Mouse (Mus musculus) forebrain, embryonic 14.5 days (tissue): ENCODE data around the gene Psmd2. TPM values are rescaled to one million over a fixed set of nuclear protein-coding genes. Genes with fewer than 3 reads are reported as not detected.

Experiments
- ATAC-seq: fragments of 200-750 bp; cut with Nextera tagmentation; 2 replicates; pipeline ENCODE4 v1.8.0; 2017; ENCODE audit warnings: mild to moderate bottlenecking, moderate library complexity
- DNase-seq: peaks from one replicate; pipeline ENCODE4 v3.0.0-alpha.2; 2015; ENCODE audit warnings: low spot score
- H3K27ac ChIP-seq: fragments of 300-500 bp; sonication (generic); 2 replicates; pipeline ENCODE4 v1.5.1; 2014; ENCODE audit warnings: low read depth, mild to moderate bottlenecking, control low read depth, low read length, moderate library complexity
- H3K27me3 ChIP-seq: fragments of 300-500 bp; sonication (generic); replicated peaks from 2 replicates; pipeline ENCODE4 v1.6.1; 2014; ENCODE audit warnings: low read length, control low read depth, mixed read lengths; ENCODE audit not compliant: control insufficient read depth, insufficient read depth
- H3K36me3 ChIP-seq: fragments of 300-500 bp; sonication (generic); 2 replicates; pipeline ENCODE4 v1.6.1; 2014; ENCODE audit warnings: low read length, control low read depth; ENCODE audit not compliant: control insufficient read depth, insufficient read depth
- H3K4me1 ChIP-seq: fragments of 300-500 bp; sonication (generic); 2 replicates; pipeline ENCODE4 v1.6.1; 2014; ENCODE audit warnings: antibody characterized with exemption, low read length, control low read depth; ENCODE audit not compliant: control insufficient read depth, insufficient read depth
- H3K4me2 ChIP-seq: fragments of 300-500 bp; sonication (generic); 2 replicates; pipeline ENCODE4 v1.6.1; 2014; ENCODE audit warnings: mild to moderate bottlenecking, control low read depth, low read length
- H3K4me3 ChIP-seq: fragments of 300-500 bp; sonication (generic); 2 replicates; pipeline ENCODE4 v1.5.1; 2014; ENCODE audit warnings: low read depth, low read length, control low read depth
- H3K9ac ChIP-seq: fragments of 300-500 bp; sonication (generic); 2 replicates; pipeline ENCODE4 v1.6.1; 2014; ENCODE audit warnings: mild to moderate bottlenecking, low read length, control low read depth, moderate library complexity
- H3K9me3 ChIP-seq: fragments of 300-500 bp; sonication (generic); replicated peaks from 2 replicates; pipeline ENCODE4 v1.6.1; 2016; ENCODE audit warnings: low read length, control low read depth, mixed read lengths; ENCODE audit not compliant: control insufficient read depth
- WGBS: fragments of 180-500 bp; shearing (Covaris S2); extraction: QIAGEN DNeasy Blood & Tissue Kit; methylation state at CpG from one replicate; pipeline ENCODE4 v1.1.7; 2014; 5-methylcytosine and 5-hydroxymethylcytosine counted together
- polyA plus RNA-seq: library from polyadenylated mRNA; unstranded; fragments of >200 nt; fragmentation: Nextera tagmentation; extraction: Ambion mirVana; gene quantifications from 2 replicates; pipeline ENCODE4 v1.2.1, GENCODE M21; 2014

Psmd2 gene
- polyA plus RNA-seq = 354 and 377 TPM in 2 replicates

DNA sequence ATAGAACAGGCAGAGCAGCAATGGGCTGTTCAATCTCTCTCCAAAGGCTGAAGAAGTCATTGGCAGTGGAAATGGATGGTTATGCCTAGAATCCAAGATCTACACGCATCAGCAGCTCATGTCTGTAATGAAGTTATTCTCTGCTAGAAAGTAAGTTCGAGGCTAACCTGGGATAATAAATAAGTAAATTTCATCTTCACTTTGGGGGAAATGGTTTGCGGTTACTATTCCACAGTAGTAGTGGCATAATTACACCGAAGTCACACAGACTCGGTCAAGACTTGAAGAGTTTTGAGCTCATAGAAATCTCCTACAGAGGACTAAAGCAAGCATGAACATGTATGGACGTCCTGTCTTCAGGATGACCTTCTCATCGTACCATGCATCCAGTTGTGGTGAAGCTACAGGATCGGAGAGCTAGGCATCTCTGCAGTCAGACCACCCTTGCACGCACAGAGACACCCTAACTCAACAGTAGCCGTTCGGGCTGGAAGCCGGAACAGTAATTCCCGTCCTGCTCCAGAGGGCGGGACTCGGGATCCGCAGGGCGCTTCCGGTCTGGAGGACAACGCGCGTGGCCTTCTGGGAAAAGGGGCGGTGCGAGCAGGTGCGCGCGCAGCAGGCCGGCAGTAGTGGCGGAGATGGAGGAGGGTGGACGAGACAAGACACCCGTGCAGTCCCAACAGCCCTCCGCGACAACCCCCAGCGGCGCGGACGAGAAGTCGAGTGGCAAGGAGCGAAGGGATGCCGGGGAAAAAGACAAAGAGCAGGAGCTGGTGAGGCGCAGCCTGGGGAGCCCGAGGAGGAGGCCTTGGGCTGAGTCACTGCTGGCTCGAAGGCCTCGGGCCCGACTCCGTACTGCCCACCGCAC lies at the start of gene Psmd2:
TSS of gene Psmd2 (plus strand) at position 577 of the 871 bp plus-strand sequence.
- Histone ChIP-seq H3K4me3 (peak within 1 kb of the TSS; percentile 85), H3K27ac (peak within 1 kb of the TSS; percentile 68; the same call in 1 of the 2 replicates), H3K27me3 (no peaks in the 10 kb centered on the region), H3K9ac (peak within 1 kb of the TSS; percentile 92), H3K4me2 (peak within 1 kb of the TSS; percentile 94), H3K9me3 (no peaks in the 10 kb centered on the region), H3K36me3 (peaks cover 23% of the 10 kb centered on the region), H3K4me1 (peaks cover 13% of the 10 kb centered on the region; the same call in 1 of the 2 replicates)
- ATAC-seq (peak; percentile 96), DNase-seq (peak; percentile 97)
- 2% methylated on average over 37 of the region's 46 CpGs for WGBS

DNA sequence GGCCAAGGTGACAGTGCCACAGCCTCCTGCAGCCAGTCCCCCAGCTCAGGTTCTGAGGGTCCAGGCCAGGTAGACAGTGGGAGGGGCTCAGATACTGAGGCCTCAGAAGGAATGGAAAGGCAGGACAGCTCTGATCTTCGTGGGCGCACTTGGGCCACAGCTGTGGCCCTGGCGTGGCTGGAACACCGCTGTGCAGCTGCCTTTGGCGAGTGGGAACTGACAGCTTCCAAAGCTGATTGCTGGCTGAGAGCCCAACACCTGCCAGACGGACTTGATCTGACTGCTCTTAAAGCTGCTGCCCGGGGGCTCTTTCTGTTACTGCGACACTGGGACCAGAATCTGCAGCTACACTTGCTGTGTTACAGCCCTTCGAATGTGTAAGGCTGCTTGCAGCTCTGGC lies 46.7 kb upstream of the Psmd2 start:
- Histone ChIP-seq H3K9ac (no peak overlapping the region), H3K27me3 (no peaks in the 10 kb centered on the region), H3K4me1 (peaks cover 3% of the 10 kb centered on the region; the same call in 1 of the 2 replicates), H3K9me3 (no peaks in the 10 kb centered on the region), H3K4me2 (no peak overlapping the region), H3K36me3 (peaks cover 46% of the 10 kb centered on the region), H3K4me3 (no peak overlapping the region), H3K27ac (no peak overlapping the region)
- ATAC-seq (peak; percentile 25; the same call in 1 of the 2 replicates), DNase-seq (peak; percentile 49)
- WGBS = 61% methylated on average over 9 of the region's 9 CpGs

DNA sequence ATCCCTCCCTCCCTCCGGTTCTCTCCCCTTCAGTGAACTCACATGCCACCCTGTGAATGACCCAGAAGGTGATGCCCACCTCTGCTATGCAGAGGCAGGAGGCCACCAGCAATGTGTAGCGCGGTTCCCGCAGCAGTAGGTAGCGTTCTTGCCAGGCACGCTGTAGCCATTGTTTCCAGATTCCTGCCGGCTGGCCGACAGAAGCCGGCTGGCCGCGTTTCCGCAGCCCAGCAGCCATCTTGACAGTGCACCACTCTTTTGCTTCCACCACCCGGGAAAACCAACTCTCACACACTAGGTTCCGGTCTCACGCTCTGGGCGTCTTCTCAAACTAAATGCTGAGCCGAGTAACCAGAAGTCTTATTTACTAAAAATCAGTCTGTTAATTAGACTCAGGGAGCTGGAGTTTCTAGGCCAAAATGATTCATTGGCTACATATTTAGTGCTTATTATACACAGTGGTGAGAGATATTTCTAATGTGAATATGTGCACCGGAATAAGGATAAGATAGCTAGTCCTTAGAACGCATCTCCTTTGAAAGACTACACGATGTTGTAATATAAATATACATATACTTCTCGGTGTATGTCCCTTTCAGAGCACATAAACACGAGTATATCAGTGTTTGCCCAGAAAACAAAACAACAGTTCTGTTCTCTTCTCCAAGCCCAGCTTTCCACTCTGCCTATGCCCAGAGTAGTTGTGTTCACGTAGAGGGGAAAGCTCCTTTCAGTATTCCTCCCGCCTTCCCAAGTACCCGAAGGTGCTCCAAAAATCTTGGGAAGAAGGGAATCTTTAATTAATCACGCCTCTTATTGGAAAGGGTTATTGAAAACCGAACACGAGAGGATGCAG lies 40.7 kb upstream of the Psmd2 start:
- H3K4me2 ChIP-seq = peak overlapping the region; percentile 99
- ATAC-seq = peak; percentile 73
- H3K27me3 ChIP-seq = no peaks in the 10 kb centered on the region
- peak overlapping the region; percentile 90 for H3K9ac ChIP-seq
- DNase-seq = peak; percentile 89
- H3K9me3 ChIP-seq = no peaks in the 10 kb centered on the region
- WGBS = under 1% methylated on average over 28 of the region's 28 CpGs
- peaks cover 25% of the 10 kb centered on the region for H3K36me3 ChIP-seq
- peaks cover 16% of the 10 kb centered on the region for H3K4me1 ChIP-seq
- H3K4me3 ChIP-seq = peak overlapping the region; percentile 68
- peak overlapping the region; percentile 81 for H3K27ac ChIP-seq

DNA sequence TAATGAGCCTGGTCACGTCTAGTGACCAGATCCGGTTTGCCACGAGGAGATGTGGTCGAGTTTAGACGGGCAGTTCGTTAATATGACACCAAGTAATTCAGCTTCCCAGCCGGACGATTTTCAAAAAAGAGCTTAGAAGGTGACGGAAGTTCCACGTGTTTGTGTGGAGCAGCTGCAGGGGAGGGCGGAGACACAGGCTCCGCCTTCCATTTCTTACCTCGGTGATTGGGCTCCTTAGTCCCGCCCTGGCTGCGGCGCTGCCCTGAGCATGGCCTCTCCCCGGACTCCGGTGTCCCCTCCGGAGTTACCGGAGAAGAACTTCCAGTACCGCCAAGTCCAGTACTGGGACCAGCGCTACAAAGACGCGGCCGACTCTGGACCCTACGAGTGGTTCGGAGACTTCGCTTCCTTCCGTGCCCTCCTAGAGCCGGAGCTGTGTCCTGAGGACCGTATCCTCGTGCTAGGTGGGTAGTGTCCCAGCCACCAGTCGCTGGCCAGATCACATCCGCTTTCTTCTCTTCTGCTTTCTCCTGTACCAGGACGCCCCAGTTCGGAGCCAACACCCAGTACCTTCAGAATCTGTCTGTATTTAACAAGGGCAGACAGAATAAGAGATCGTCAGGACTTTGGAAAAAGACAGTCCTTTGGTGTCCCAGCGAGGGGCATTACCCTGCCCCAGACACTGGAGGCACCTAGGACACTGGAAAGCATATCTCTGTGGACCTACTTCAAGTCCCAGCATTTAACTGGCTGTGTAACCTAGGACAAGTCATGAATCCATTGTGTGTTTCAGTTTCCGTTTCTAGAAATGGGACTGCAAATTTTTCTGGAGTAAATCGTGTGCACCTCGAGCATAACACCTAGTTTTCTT lies 39.9 kb upstream of the Psmd2 start, which contains the start of the genes Eef1akmt4, Gm49333 and Alg3:
TSS of gene Eef1akmt4 (plus strand) at position 237 of the 871 bp plus-strand sequence.
TSS of gene Gm49333 (plus strand) at position 254 of the 871 bp plus-strand sequence.
TSS of gene Alg3 (minus strand) at position 379 of the 871 bp plus-strand sequence.
- Histone ChIP-seq H3K9me3 (no peaks in the 10 kb centered on the region), H3K36me3 (peaks cover 17% of the 10 kb centered on the region), H3K9ac (peak within 1 kb of the TSS; percentile 90), H3K4me3 (peak within 1 kb of the TSS; percentile 68), H3K27ac (peak within 1 kb of the TSS; percentile 81), H3K4me1 (peaks cover 16% of the 10 kb centered on the region), H3K27me3 (no peaks in the 10 kb centered on the region), H3K4me2 (peak within 1 kb of the TSS; percentile 99)
- 2% methylated on average over 41 of the region's 41 CpGs for WGBS
- peak; percentile 96 for DNase-seq
- ATAC-seq = peak; percentile 95

DNA sequence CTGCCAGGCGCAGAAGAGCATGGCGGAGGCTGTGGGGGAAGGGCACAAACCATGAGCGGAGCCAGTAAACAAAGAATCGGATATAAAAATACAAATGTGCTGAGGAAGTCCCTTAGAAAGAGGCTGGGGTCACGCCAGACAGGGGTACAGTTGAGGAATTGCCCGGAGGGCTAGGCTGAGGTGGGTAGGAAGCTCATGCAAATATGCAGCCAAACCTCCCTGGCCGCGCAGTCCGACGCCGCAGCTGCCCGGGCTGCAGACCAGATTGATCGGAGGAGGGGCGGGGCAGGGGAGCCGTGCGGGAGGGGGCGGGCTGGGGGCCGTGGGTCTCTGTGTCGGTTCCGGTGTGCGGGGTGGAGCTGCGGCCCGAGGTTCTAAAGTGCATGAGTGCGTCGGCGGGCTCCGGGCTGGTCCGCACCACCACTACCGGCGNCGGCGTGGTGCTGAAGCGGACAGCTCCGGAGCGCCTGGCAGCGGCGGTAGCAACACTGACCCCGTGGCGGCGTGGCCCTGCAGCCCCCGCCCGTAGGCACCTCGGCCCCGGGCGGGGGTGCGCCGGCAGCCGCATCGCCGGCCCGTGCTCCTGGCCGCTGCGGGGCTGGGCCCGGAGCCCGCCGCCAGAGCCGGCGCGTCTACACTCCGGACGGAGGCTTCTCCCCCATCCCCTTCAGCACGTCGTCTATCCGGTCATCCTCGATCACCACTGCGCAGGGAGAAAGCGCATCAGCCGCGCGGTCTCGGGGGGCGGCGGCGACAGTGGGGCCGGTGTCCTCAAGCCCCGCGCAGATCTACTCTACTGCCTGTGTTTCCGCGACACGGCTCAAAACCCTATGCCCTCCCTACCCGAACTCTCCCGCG lies 31.7 kb upstream of the Psmd2 start:
- H3K36me3 ChIP-seq = peaks cover 5% of the 10 kb centered on the region; the same call in 1 of the 2 replicates
- peak overlapping the region; percentile 80 for H3K4me3 ChIP-seq
- WGBS = under 1% methylated on average over 75 of the region's 83 CpGs
- ATAC-seq = peak; percentile 15
- peaks cover 6% of the 10 kb centered on the region for H3K4me1 ChIP-seq
- H3K9ac ChIP-seq = peak overlapping the region; percentile 86
- H3K4me2 ChIP-seq = peak overlapping the region; percentile 82
- H3K27ac ChIP-seq = peak overlapping the region; percentile 89; the same call in 1 of the 2 replicates
- no peaks in the 10 kb centered on the region for H3K27me3 ChIP-seq
- no peaks in the 10 kb centered on the region for H3K9me3 ChIP-seq
- DNase-seq = peak; percentile 39

DNA sequence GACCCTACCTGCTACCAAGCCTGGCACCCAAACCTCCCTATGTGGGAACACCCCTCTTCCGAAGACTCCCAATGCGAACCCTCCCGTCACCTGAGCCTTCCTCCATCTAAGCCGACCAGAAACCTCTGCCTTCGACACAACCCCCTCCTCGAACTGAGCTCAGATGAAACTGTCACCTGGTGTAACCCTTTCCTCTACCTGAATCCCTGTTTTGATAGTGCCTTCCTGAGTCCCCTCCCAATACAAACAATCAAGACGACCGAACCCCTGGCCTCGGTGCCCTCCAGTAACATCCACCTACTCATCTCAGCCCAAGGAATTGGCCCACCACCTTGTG lies 31.1 kb upstream of the Psmd2 start:
- H3K4me3 ChIP-seq = peak overlapping the region; percentile 80
- peaks cover 5% of the 10 kb centered on the region; the same call in 1 of the 2 replicates for H3K36me3 ChIP-seq
- no peak for DNase-seq
- peak overlapping the region; percentile 82 for H3K4me2 ChIP-seq
- peak overlapping the region; percentile 86 for H3K9ac ChIP-seq
- peak; percentile 1; the same call in 1 of the 2 replicates for ATAC-seq
- peak overlapping the region; percentile 89; the same call in 1 of the 2 replicates for H3K27ac ChIP-seq
- WGBS = under 1% methylated on average over 9 of the region's 9 CpGs
- H3K27me3 ChIP-seq = no peaks in the 10 kb centered on the region
- no peaks in the 10 kb centered on the region for H3K9me3 ChIP-seq
- H3K4me1 ChIP-seq = peaks cover 6% of the 10 kb centered on the region

DNA sequence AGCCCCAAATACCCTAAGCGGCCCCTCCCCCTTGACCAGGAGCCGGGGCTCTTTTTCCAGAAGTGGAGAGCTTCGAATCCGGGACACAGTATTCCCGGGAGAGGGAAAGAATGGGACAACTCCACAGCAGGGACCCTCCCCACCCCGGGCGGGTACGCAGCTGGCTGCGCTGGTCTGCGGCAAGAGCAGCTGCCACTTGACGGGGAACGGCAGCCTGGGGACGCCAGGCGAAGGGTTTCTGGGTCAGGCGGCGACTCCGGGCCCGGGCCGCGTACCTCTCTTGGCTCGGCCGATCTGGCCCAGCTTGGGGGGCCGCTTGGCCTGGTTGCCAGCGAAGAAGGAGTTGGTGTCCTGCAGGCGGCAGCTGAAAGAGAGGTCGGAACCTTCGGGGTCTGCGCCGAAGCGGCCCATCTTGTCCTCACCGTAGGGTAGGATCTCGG lies 30.7 kb upstream of the Psmd2 start:
- DNase-seq (peak; percentile 50), ATAC-seq (peak; percentile 33)
- Histone ChIP-seq H3K4me3 (peak overlapping the region; percentile 80), H3K27ac (peak overlapping the region; percentile 89), H3K4me1 (peaks cover 6% of the 10 kb centered on the region), H3K9ac (peak overlapping the region; percentile 86), H3K36me3 (peaks cover 5% of the 10 kb centered on the region; the same call in 1 of the 2 replicates), H3K9me3 (no peaks in the 10 kb centered on the region), H3K4me2 (peak overlapping the region; percentile 82), H3K27me3 (no peaks in the 10 kb centered on the region)
- under 1% methylated on average over 32 of the region's 32 CpGs for WGBS
